19 mouse cellular contexts compared by ENCODE assay signal in the genomic region with DNA sequence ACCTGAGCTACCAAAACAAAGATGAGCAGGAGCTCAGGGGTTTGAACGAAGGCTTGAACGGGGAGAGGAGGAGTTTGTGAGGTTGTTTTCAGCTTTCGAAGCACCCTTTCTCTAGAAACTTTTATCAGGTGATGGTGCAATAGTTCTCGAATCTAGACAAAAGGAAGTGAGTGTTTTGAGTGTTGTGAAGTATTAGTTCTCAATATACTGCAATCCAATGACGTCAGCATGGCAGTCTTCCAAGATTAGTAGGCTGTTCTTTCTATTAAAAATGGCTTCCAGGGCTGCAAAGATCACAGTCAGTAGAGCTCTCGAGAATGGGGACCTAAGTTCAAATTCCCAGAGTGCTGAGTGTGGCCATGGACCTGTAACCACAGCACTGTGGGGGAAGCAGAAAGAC. TPM values are rescaled to one million over a fixed set of nuclear protein-coding genes. Genes with fewer than 3 reads are reported as not detected.
DNase-seq lines count a peak whose midpoint lies in the region; ATAC-seq lines count a peak whose summit lies in the region.
"Had no signal": no experiment of that assay in that cellular context is flagged by ENCODE, and none has a peak within 500 bp of the region (broad histone marks: within the 10 kb centered on the region; RNA-seq: fewer than 3 reads in every experiment).

No protein-coding gene starts in this region.

- no peak overlapping the region for H3K27ac ChIP-seq in heart, embryonic 12.5 days (ENCODE audit: poor library complexity, severe bottlenecking)
- H3K27ac ChIP-seq in forebrain, embryonic 16.5 days (ENCODE audit: low read length) = no peak overlapping the region
- H3K27ac ChIP-seq: embryonic facial prominence, embryonic 12.5 days; forebrain, embryonic 12.5 days; hindbrain, embryonic 12.5 days; intestine, embryonic 15.5 days; liver, embryonic 13.5 days; stomach, embryonic 15.5 days had no signal

- no peak overlapping the region for H3K4me3 ChIP-seq in heart, embryonic 12.5 days
- no peak overlapping the region for H3K4me3 ChIP-seq in forebrain, embryonic 16.5 days (replicated peaks; ENCODE audit: low read length)
- H3K4me3 ChIP-seq: embryonic facial prominence, embryonic 12.5 days; forebrain, embryonic 12.5 days; hindbrain, embryonic 12.5 days; intestine, embryonic 15.5 days; liver, embryonic 13.5 days; stomach, embryonic 15.5 days had no signal

- no peak overlapping the region for H3K9ac ChIP-seq in heart, embryonic 12.5 days
- H3K9ac ChIP-seq in forebrain, embryonic 16.5 days (replicated peaks; ENCODE audit: low read depth, low read length) = no peak overlapping the region
- H3K9ac ChIP-seq: embryonic facial prominence, embryonic 12.5 days; forebrain, embryonic 12.5 days; hindbrain, embryonic 12.5 days; intestine, embryonic 15.5 days; liver, embryonic 13.5 days; stomach, embryonic 15.5 days had no signal

- H3K9me3 ChIP-seq in heart, embryonic 12.5 days (replicated peaks) = no peaks in the 10 kb centered on the region
- no peaks in the 10 kb centered on the region for H3K9me3 ChIP-seq in forebrain, embryonic 16.5 days (ENCODE audit: control insufficient read depth, low read length)
- H3K9me3 ChIP-seq: embryonic facial prominence, embryonic 12.5 days; forebrain, embryonic 12.5 days; hindbrain, embryonic 12.5 days; liver, embryonic 13.5 days; stomach, embryonic 15.5 days had no signal

- H3K27me3 ChIP-seq in heart, embryonic 12.5 days (replicated peaks) = no peaks in the 10 kb centered on the region
- H3K27me3 ChIP-seq in forebrain, embryonic 16.5 days (replicated peaks; ENCODE audit: control insufficient read depth, insufficient read depth, low read length) = no peaks in the 10 kb centered on the region
- H3K27me3 ChIP-seq: CH12.LX; embryonic facial prominence, embryonic 12.5 days; forebrain, embryonic 12.5 days; hindbrain, embryonic 12.5 days; intestine, embryonic 15.5 days; stomach, embryonic 15.5 days had no signal

- no peak overlapping the region for H3K4me2 ChIP-seq in heart, embryonic 12.5 days
- H3K4me2 ChIP-seq in forebrain, embryonic 16.5 days (ENCODE audit: low read length) = no peak overlapping the region
- H3K4me2 ChIP-seq: embryonic facial prominence, embryonic 12.5 days; forebrain, embryonic 12.5 days; hindbrain, embryonic 12.5 days; intestine, embryonic 15.5 days; liver, embryonic 13.5 days had no signal

- WGBS in heart, embryonic 12.5 days = 70% methylated on average over 6 of the region's 6 CpGs
- WGBS in forebrain, embryonic 16.5 days = 63% methylated on average over 6 of the region's 6 CpGs

- H3K36me3 ChIP-seq in heart, embryonic 12.5 days = no peaks in the 10 kb centered on the region
- no peaks in the 10 kb centered on the region for H3K36me3 ChIP-seq in forebrain, embryonic 16.5 days (ENCODE audit: control insufficient read depth, insufficient read depth)
- H3K36me3 ChIP-seq: embryonic facial prominence, embryonic 12.5 days; forebrain, embryonic 12.5 days; hindbrain, embryonic 12.5 days; intestine, embryonic 15.5 days; liver, embryonic 13.5 days; stomach, embryonic 15.5 days had no signal

- DNase-seq in heart, adult 8-10 months (ENCODE audit: low spot score) = peak; percentile 13
- DNase-seq in 3T3-L1 (ENCODE audit: low read depth, low spot score) = peak; percentile 29
- DNase-seq in adipocyte (ENCODE audit: low spot score) = peak; percentile 72
- peak; percentile 69 for DNase-seq in lung, postnatal 10 days
- no peak for DNase-seq in spleen, postnatal 36 days (ENCODE audit: low spot score in 2 of 2)
- no peak for DNase-seq in cerebellum, adult 9-10 months
- DNase-seq: cerebellum, postnatal 25 days; kidney, postnatal 10 days; liver, embryonic 13.5 days had no signal

- peaks cover 6% of the 10 kb centered on the region; the same call in 1 of the 2 replicates for H3K4me1 ChIP-seq in heart, embryonic 12.5 days (replicated peaks)
- H3K4me1 ChIP-seq in forebrain, embryonic 16.5 days (replicated peaks; ENCODE audit: control insufficient read depth, insufficient read depth, low read length) = no peaks in the 10 kb centered on the region
- H3K4me1 ChIP-seq: forebrain, embryonic 12.5 days; hindbrain, embryonic 12.5 days had no signal

- ATAC-seq in heart, embryonic 12.5 days (ENCODE audit: insufficient number of reproducible peaks, low FRiP score) = no peak
- ATAC-seq in forebrain, embryonic 16.5 days = no peak
- ATAC-seq: activated CD4-positive, CD25-positive, alpha-beta regulatory T cell, adult 4 months; intestine, embryonic 15.5 days had no signal

RNA-seq across cellular contexts. Expression of a gene that starts 35.8 kb away (rescaled TPM):
- 10 to 100 TPM in 3 of 4 experiments, 1 to 10 TPM in 1; 8.5 to 15.9 (median 14.0) TPM for total RNA-seq in heart, adult 8-10 months (2022)
- 13.4 and 13.6 TPM in 2 replicates for polyA plus RNA-seq in heart, embryonic 12.5 days (2016; fragmentation: Nextera tagmentation; extraction: Ambion mirVana)
- 3.7 and 4.0 TPM in 2 replicates for polyA plus RNA-seq in forebrain, embryonic 16.5 days (2015; fragmentation: Nextera tagmentation; extraction: Ambion mirVana)
- total RNA-seq: megakaryocyte-erythroid progenitor cell, adult 5-6 weeks had no signal
- polyA plus RNA-seq: activated CD4-positive, CD25-positive, alpha-beta regulatory T cell, adult 4 months had no signal

RNA-seq across cellular contexts. Expression of a gene that starts 47.1 kb away (rescaled TPM):
- total RNA-seq in heart, adult 8-10 months (2022) = 10 to 100 TPM; 27.6 to 32.7 (median 31.9) TPM
- polyA plus RNA-seq in heart, embryonic 12.5 days (2016; fragmentation: Nextera tagmentation; extraction: Ambion mirVana) = 7.3 and 7.5 TPM in 2 replicates
- 0.51 and 0.82 TPM in 2 replicates for polyA plus RNA-seq in forebrain, embryonic 16.5 days (2015; fragmentation: Nextera tagmentation; extraction: Ambion mirVana)
- polyA plus RNA-seq: activated CD4-positive, CD25-positive, alpha-beta regulatory T cell, adult 4 months had no signal

Comparison
In these comparisons a context has a peak if more than half of its experiments do, and no peak if none do; other contexts are left out.
1. DNase-seq: peak in heart, adult 8-10 months (single experiment), 3T3-L1 (single experiment), adipocyte (single experiment) and lung, postnatal 10 days (single experiment); none in spleen, postnatal 36 days (0 of 2) and cerebellum, adult 9-10 months (single experiment).